Mouse (Mus musculus) lung, adult 2 months (tissue): ENCODE results near the gene Mef2d.

ENCODE experiments used
- CTCF ChIP-seq: fragments of 200-500 bp; IDR thresholded peaks from 2 replicates; pipeline ENCODE4 v1.5.1; 2011; ENCODE audit warnings: mild to moderate bottlenecking, low read length, control low read depth; ENCODE audit not compliant: insufficient read depth
- POLR2A ChIP-seq: fragments of 200-500 bp; IDR thresholded peaks from 2 replicates; pipeline ENCODE4 v1.6.1; 2011; ENCODE audit warnings: low read depth, mild to moderate bottlenecking, control low read depth, low read length, borderline replicate concordance; ENCODE audit errors: extremely low read depth

- TF ChIP-seq CTCF (no peak), POLR2A (no peak)
Measured at GRCm38 (mm10) chr3:88206901-88207371, 64.8 kb downstream of the Mef2d start.
